Mouse (Mus musculus) forelimb bud, embryonic 11.5 days (tissue): Measurements from ENCODE around the gene Ngp.
A peak's percentile ranks its signal among the peaks of the same experiment; 100 is the strongest.
"Not testable (repeated sequence)": the region's sequence is repeated elsewhere in the genome, so short reads cannot be mapped to it uniquely, and the experiment has no call there.

Source experiments
- DNase-seq: peaks from one replicate; pipeline ENCODE4 v3.0.0-alpha.2; 2012; ENCODE audit warnings: low read depth, low spot score

The Ngp gene

DNA sequence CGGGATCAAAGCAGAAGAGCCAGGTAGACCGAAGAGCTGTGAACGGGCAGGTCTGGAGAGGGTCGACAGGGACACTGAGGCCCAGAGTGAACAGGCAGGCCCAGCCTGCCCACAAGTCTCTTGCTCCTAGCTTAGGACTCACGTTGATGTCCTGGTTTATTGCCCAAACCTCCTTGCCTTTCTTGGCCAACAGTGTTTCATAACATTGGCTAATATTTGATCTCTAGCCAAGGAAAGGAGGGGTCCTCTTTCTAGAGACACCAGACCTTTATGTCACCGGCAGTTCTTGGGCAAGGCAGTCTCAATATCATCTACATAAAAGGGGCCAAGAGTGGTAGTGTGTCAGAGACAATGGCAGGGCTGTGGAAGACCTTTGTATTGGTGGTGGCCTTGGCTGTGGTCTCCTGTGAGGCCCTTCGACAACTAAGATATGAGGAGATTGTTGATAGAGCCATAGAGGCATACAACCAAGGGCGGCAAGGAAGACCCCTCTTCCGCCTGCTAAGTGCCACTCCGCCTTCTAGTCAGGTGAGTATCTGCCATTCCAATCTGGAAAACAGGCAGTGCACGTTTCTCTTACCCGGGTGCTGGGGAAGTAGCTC is at the start of gene Ngp:
Ngp (plus strand) TSS at position 237 of the 602 bp plus-strand sequence.
- DNase-seq, result no peak

- DNase-seq, result no peak
These were observed 49.7 kb upstream of the Ngp start for GRCm38 (mm10) chr9:110369860-110370259.

GRCm38 (mm10) chr9:110373871-110374270 is 45.7 kb upstream of the Ngp start:
- no peak for DNase-seq

DNA sequence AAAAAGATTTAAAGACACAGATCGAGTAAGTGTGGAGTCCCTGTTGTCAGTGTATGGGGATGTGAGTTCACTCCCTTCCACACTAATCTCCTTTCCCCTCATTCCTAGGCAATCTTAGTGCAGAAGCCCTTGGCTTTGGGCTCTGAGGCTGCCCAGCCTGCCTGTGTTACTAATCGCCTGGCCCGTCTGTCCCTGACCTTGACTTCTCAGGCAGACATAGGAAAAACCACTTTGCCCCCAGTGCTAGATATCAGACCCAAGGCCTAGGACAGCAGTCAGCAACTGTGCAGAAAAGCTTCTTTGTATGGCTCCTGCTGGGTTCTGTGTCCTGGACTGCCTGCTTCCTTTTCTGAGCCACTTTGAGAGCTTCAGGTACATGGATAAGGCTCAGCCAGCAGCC is 43.9 kb upstream of the Ngp start:
- no peak for DNase-seq

DNA sequence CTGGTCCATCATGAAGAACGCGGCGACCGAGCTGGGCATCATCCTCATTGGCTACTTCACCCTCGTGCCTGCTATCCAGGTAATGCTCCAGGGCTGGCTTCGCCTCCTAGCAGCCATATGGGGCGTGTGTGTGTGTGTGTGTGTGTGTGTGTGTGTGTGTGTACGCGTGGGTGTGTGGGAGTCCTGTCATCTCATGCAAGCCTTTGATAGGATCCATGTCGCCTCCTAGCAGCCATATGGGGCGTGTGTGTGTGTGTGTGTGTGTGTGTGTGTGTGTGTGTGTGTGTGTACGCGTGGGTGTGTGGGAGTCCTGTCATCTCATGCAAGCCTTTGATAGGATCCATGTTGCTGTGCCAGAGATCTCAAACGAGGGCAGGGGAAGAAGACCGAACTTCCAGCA is 41.9 kb upstream of the Ngp start:
- DNase-seq, result not testable (repeated sequence)

DNA sequence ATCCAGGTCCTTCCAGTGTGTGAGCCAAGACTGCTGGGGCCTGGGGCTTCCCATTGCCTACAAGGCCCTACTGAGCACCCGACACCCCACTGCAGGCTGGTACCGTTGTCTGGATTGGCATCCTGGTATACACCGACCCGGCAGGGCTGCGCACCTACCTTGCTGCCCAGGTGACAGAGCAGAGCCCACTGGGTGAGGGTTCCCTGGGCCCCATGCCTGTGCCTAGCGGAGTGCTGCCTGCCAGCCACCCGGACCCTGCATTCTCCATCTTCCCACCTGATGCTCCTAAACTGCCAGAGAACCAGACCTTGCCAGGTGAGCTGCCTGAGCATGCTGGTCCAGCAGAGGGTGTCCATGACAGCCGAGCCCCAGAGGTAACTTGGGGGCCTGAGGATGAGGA is 40.2 kb upstream of the Ngp start:
- no peak for DNase-seq

DNA sequence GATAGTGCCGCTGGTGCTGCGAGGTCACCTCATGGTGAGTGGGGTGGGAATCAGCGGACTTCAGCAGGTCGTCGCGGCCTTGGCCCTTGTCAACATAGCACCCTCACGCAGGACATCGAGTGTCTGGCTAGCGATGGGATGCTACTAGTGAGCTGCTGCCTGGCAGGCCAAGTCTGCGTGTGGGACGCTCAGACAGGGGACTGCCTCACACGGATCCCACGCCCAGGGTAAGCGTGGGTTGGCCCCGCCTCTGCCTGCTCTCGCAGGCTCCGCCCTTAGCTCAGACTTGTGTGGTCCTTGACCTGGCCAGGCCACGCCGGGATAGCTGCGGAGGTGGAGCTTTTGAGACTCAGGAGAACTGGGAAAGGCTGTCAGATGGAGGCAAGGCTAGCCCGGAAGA is 38.9 kb upstream of the Ngp start:
- DNase-seq, result no peak

DNA sequence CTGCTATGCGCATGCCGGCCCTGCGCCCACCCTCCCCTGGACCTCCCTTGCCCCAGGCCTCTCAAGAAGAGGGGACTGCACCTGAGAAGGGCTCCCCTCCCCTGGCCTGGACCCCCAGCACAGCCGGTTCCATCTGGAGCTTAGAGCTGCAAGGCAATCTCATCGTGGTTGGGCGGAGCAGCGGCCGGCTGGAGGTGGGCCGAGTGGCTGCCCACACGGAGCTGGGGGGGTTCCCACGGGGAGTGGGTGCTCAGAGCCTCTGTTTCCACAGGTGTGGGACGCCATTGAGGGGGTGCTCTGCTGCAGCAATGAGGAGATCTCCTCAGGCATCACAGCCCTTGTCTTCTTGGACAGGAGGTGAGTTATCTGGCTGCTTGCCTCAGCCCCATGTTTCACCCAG is 38.3 kb upstream of the Ngp start:
- DNase-seq, result no peak

DNA sequence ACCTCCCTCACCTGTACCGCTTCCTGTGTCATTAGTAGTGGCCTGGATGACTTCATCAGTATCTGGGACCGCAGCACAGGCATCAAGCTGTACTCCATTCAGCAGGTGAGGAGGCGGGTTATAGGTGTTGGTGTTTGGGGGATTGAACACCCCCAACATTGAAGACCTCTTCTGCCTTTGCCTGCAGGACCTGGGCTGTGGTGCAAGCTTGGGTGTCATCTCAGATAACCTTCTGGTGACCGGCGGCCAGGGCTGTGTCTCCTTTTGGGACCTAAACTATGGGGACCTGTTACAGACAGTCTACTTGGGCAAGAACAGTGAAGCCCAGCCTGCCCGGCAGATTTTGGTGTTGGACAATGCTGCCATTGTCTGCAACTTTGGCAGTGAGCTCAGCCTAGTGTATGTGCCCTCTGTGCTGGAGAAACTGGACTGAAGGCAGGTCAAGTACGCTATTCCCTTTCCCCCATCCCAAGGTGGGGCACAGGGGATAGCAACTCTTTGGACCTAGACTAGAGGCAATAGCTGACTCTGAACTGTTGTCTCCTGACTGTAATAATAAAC is 35.1 kb upstream of the Ngp start:
- DNase-seq, result no peak

- DNase-seq, result no peak
These were observed 31.5 kb upstream of the Ngp start for GRCm38 (mm10) chr9:110388011-110388410.

DNA sequence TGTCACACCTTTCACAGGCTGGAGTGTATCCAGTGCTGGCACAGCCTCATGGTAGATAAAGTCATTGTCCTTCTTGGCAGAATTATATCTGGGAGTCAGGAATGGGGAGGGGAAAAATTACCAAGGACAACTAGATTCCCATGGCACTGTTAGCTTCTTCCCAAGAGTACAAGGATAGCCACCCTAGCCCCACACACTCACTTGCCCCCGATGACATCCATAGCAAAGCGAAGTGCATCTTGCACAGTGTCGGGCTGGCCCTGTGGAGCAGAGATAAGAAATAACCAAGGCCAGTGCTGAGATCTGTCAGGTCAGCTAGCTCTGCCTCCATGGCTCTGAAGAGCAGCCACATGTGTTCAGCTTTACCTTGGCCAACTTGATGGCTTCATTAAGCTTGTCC is 28.7 kb upstream of the Ngp start:
- no peak for DNase-seq

GRCm38 (mm10) chr9:110393295-110393694 is 26.3 kb upstream of the Ngp start:
- no peak for DNase-seq

DNA sequence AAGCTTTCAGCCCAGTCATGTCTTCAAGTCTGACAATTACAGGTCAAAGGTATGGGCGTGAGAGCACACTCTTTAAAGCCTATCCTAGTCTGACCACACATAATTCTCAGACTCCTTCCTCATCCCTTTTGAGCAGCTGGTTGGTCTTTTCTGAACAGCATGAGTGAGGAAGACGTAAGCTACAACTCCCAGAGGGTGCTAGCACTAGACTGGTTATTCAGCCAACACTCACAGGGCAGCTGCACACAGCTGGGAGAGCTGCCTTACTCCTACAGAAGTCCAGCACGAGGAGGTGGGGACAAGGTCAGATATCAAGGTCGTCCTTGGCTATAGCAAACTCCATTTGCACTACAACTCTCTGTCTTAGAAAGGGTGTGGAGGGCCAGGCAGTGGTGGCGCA is 18.9 kb upstream of the Ngp start:
- DNase-seq, result no peak

- no peak for DNase-seq
These were observed 16.8 kb upstream of the Ngp start for GRCm38 (mm10) chr9:110402731-110403130.

DNA sequence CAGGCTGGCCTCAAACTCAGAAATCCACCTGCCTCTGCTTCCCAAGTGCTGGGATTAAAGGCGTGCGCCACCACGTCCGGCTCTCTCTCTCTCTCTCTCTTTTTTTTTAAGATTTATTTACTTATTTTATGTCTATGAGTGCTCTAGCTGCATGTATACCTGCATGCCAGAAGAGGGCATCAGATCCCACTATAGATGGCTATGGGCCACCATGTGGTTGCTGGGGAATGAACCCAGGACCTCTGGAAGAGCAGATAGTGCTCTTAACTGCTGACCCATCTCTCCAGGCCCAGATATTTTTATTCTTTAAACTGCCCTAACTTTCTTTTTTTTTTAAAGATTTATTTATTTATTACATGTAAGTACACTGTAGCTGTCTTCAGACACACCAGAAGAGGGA is 16.3 kb upstream of the Ngp start:
- not testable (repeated sequence) for DNase-seq

DNA sequence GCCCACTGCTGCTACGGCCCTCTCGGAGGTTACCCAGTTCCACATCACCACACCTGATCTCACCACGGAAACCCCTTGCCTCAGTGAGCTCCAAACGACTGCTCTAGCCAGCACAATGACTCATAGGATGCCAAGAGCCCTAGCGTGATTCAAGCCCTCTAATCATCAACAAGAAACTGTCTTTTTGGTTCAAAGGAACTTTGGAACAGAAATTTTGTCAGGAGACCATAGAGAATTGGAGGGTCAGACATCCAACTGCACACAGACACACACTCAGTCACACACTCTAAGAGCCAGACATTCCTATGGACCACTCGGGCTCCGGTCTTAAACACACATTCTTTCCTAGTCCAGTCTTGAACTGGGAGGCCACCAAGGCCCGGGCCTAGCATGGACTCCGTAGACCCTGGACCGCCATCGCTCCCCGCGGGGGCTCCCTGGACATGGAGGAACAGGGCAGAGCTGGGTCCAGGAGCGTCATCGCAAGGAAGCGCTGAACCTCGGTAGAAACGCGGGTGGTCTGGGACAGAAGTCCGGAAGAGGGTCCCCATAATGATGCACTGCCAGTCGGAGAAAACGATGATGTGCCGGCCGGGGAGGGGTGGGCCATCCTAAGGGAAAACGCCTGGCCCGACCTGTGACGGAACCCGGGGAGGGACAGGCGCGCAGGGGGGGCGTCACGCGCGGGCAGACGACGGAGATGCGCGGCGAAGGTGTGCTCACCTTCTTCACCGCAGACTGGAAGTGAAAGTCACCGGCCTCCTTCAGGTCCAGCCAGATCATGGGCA is 12.0 kb upstream of the Ngp start:
- DNase-seq, result peak; percentile 13

DNA sequence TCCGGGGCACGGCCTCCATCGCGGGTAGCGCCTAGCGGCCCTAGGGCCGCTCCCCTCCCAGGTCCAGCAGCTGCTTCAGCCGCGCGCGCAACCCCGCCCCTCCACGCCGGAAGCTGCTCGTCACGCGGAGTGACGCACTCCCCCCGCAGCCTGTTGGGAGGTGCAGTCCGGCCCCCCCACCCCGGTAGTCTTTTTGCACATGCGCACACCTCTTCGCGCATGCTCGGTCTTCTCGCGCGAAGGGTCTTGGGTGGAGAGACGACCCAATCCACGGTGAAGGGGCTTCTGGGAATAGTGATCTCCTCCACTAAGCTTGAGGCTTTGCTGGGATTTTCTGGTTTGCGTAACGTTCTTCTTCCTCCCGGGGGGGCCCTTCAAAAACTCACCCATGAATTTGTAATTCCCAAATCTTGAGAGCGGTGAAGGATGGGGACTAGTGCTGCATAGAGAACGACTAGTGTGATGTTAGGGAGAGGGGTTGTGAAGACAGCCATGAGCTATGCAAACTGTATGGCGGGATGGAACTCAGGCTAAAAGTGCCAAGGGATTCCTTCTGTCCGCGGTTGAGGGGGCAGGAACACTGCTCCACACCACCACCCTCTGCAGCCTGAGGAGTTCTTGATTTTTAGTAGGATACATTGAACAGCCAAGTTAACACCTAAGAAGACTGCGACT is 11.3 kb upstream of the Ngp start, which contains the start of gene Ptpn23:
Ptpn23 (minus strand) TSS at position 115 of the 675 bp plus-strand sequence.
- peak; percentile 98 for DNase-seq

- peak; percentile 82 for DNase-seq
These were observed 8.3 kb upstream of the Ngp start for GRCm38 (mm10) chr9:110410908-110411887.

- no peak for DNase-seq
These were observed 6.6 kb upstream of the Ngp start for GRCm38 (mm10) chr9:110412926-110413325.

GRCm38 (mm10) chr9:110413785-110414184 is 5.8 kb upstream of the Ngp start:
- DNase-seq, result peak; percentile 41

- no peak for DNase-seq
These were observed 11.7 kb downstream of the Ngp start for GRCm38 (mm10) chr9:110431241-110431640.
